Mouse (Mus musculus) CH12.LX (cell line): ENCODE data around the gene Ckap5.

Source experiments
- CHD1 ChIP-seq: IDR thresholded peaks from 2 replicates; pipeline ENCODE4 v1.6.1; 2012; ENCODE audit warnings: low read depth, low read length, improper control_type of control experiment, inconsistent platforms
- CTCF ChIP-seq, 2 experiments: IDR thresholded peaks in 1 of 2; conservative IDR thresholded peaks in 1 of 2; 2 replicates each; pipeline ENCODE4 v1.5.1; 2011 to 2012; ENCODE audit warnings: low read depth in 2 of 2, low read length in 2 of 2, improper control_type of control experiment in 1 of 2, inconsistent platforms in 1 of 2, mild to moderate bottlenecking in 1 of 2, moderate library complexity in 1 of 2
- GABPA ChIP-seq: IDR thresholded peaks from 2 replicates; pipeline ENCODE4 v1.6.1; 2012; ENCODE audit warnings: low read depth, low read length, improper control_type of control experiment, inconsistent platforms; ENCODE audit not compliant: insufficient replicate concordance
- HCFC1 ChIP-seq: IDR thresholded peaks from 2 replicates; pipeline ENCODE4 v1.6.1; 2012; ENCODE audit warnings: low read depth, mild to moderate bottlenecking, inconsistent platforms, low read length, improper control_type of control experiment
- KAT2A ChIP-seq: IDR thresholded peaks from 2 replicates; pipeline ENCODE4 v1.6.1; 2012; ENCODE audit warnings: low read length, improper control_type of control experiment, inconsistent platforms; ENCODE audit not compliant: insufficient replicate concordance
- MAZ ChIP-seq: IDR thresholded peaks from 2 replicates; pipeline ENCODE4 v1.6.1; 2012; ENCODE audit warnings: low read depth, mild to moderate bottlenecking, inconsistent platforms, low read length, improper control_type of control experiment, moderate library complexity
- NRF1 ChIP-seq: IDR thresholded peaks from 2 replicates; pipeline ENCODE4 v1.6.1; 2014; ENCODE audit warnings: low read depth, mild to moderate bottlenecking, inconsistent platforms, low read length, improper control_type of control experiment, moderate library complexity
- POLR2A ChIP-seq: IDR thresholded peaks from 2 replicates; pipeline ENCODE4 v1.6.1; 2011; ENCODE audit warnings: low read depth, mild to moderate bottlenecking, improper control_type of control experiment, low read length
- RCOR1 ChIP-seq: conservative IDR thresholded peaks from 2 replicates; pipeline ENCODE4 v1.6.1; 2012; ENCODE audit warnings: low read depth, mild to moderate bottlenecking, inconsistent platforms, low read length, improper control_type of control experiment
- SIN3A ChIP-seq: IDR thresholded peaks from 2 replicates; pipeline ENCODE4 v1.6.1; 2012; ENCODE audit warnings: low read length, improper control_type of control experiment, inconsistent platforms
- ZC3H11A ChIP-seq: IDR thresholded peaks from 2 replicates; pipeline ENCODE4 v1.6.1; 2012; ENCODE audit warnings: low read depth, mild to moderate bottlenecking, inconsistent platforms, low read length, improper control_type of control experiment
- ZNF384 ChIP-seq: IDR thresholded peaks from 2 replicates; pipeline ENCODE4 v1.6.1; 2012; ENCODE audit warnings: low read depth, low read length, improper control_type of control experiment, inconsistent platforms

- no peak for TF ChIP-seq CTCF (conservative IDR thresholded peaks at IDR 0.05 in 1 of 2, IDR thresholded peaks at IDR 0.05 in 1 of 2; ENCODE audit: low read depth in 2 of 2, low read length in 2 of 2)
- no peak for TF ChIP-seq HCFC1
- no peak for TF ChIP-seq POLR2A
- TF ChIP-seq MAZ: no peak
- TF ChIP-seq CHD1: no peak
- TF ChIP-seq KAT2A: no peak
- TF ChIP-seq ZC3H11A: no peak
- TF ChIP-seq ZNF384: no peak
- no peak for TF ChIP-seq SIN3A
- TF ChIP-seq NRF1: no peak
- no peak for TF ChIP-seq RCOR1
- TF ChIP-seq GABPA: no peak
Measured at GRCm38 (mm10) chr2:91634841-91635240, 108.3 kb downstream of the Ckap5 start.
